Mouse (Mus musculus) embryonic facial prominence, embryonic 12.5 days (tissue): ENCODE results near the gene Ube2h. TPM values are rescaled to one million over a fixed set of nuclear protein-coding genes. Genes with fewer than 3 reads are reported as not detected.

ENCODE experiments used
- ATAC-seq: fragments of 200-750 bp; cut with Nextera tagmentation; 2 replicates; pipeline ENCODE4 v1.8.0; 2017; ENCODE audit not compliant: insufficient number of reproducible peaks, insufficient read depth, low FRiP score, low TSS enrichment
- H3K27ac ChIP-seq: fragments of 300-500 bp; sonication (generic); 2 replicates; pipeline ENCODE4 v1.5.1; 2016; ENCODE audit warnings: mild to moderate bottlenecking
- H3K27me3 ChIP-seq: fragments of 300-500 bp; sonication (generic); 2 replicates; pipeline ENCODE4 v1.6.1; 2016; ENCODE audit warnings: mild to moderate bottlenecking, moderate library complexity
- H3K36me3 ChIP-seq: fragments of 300-500 bp; sonication (generic); 2 replicates; pipeline ENCODE4 v1.6.1; 2016; ENCODE audit warnings: mild to moderate bottlenecking
- H3K4me1 ChIP-seq: fragments of 300-500 bp; sonication (generic); 2 replicates; pipeline ENCODE4 v1.6.1; 2016
- H3K4me2 ChIP-seq: fragments of 300-500 bp; sonication (generic); replicated peaks from 2 replicates; pipeline ENCODE4 v1.6.1; 2016; ENCODE audit warnings: mild to moderate bottlenecking, moderate library complexity
- H3K4me3 ChIP-seq: fragments of 300-500 bp; sonication (generic); 2 replicates; pipeline ENCODE4 v1.5.1; 2016; ENCODE audit warnings: mild to moderate bottlenecking
- H3K9ac ChIP-seq: fragments of 300-500 bp; sonication (generic); 2 replicates; pipeline ENCODE4 v1.6.1; 2016; ENCODE audit warnings: mild to moderate bottlenecking, moderate library complexity
- H3K9me3 ChIP-seq: fragments of 300-500 bp; sonication (generic); 2 replicates; pipeline ENCODE4 v1.6.1; 2016; ENCODE audit warnings: mild to moderate bottlenecking, moderate library complexity
- WGBS: fragments of 180-500 bp; shearing (Covaris S2); methylation state at CpG from one replicate; pipeline ENCODE4 v1.1.7; 2016; 5-methylcytosine and 5-hydroxymethylcytosine counted together
- polyA plus RNA-seq: library from polyadenylated mRNA; unstranded; fragments of >200 nt; fragmentation: Nextera tagmentation; extraction: Ambion mirVana; gene quantifications from 2 replicates; pipeline ENCODE4 v1.2.1, GENCODE M21; 2016

Gene Ube2h
- polyA plus RNA-seq, 1 experiment from 2014 or later, result 56.1 TPM

- H3K36me3 ChIP-seq, result peaks cover 11% of the 10 kb centered on the region; the same call in 1 of the 2 replicates
- H3K27ac ChIP-seq, result no peak overlapping the region
- WGBS, result 90% methylated on average over 7 of the region's 7 CpGs
- H3K4me3 ChIP-seq, result no peak overlapping the region
- no peak for ATAC-seq
- no peaks in the 10 kb centered on the region for H3K9me3 ChIP-seq
- H3K27me3 ChIP-seq, result no peaks in the 10 kb centered on the region
- no peak overlapping the region for H3K9ac ChIP-seq
- H3K4me2 ChIP-seq, result no peak overlapping the region
- no peaks in the 10 kb centered on the region for H3K4me1 ChIP-seq
These were observed 64.2 kb downstream of the Ube2h start for GRCm38 (mm10) chr6:30240105-30240504.

DNA sequence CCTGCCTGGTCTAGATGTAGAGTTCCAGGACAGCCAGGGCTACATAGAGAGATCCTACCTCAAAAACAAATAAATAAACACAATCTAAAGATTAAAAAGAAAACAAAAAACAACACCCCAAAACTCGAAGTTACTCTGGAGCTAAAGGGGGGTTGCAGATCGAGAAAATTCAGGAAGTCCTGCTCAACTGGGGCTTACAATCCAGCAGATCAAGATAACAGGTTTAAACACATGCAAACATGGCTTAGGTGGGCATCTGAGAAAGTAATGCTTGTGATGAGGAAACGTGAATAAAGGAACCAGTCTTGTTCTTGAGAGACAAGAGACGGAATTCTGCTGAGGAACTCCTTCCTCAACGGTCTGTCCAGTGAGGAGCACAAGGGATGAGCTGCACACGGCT, 65.1 kb downstream of the Ube2h start:
- Histone ChIP-seq H3K9ac (no peak overlapping the region), H3K4me1 (no peaks in the 10 kb centered on the region), H3K36me3 (peaks cover 13% of the 10 kb centered on the region; the same call in 1 of the 2 replicates), H3K9me3 (no peaks in the 10 kb centered on the region), H3K27me3 (no peaks in the 10 kb centered on the region), H3K4me3 (no peak overlapping the region), H3K27ac (no peak overlapping the region), H3K4me2 (no peak overlapping the region)
- ATAC-seq, result no peak
- 82% methylated on average over 6 of the region's 6 CpGs for WGBS

- Histone ChIP-seq H3K9me3 (no peaks in the 10 kb centered on the region), H3K9ac (no peak overlapping the region), H3K4me3 (no peak overlapping the region), H3K27me3 (no peaks in the 10 kb centered on the region), H3K4me1 (no peaks in the 10 kb centered on the region), H3K36me3 (peaks cover 18% of the 10 kb centered on the region), H3K27ac (no peak overlapping the region), H3K4me2 (no peak overlapping the region)
- ATAC-seq, result no peak
- WGBS, result 93% methylated on average over 2 of the region's 2 CpGs
These were observed 66.3 kb downstream of the Ube2h start for GRCm38 (mm10) chr6:30238079-30238478.

GRCm38 (mm10) chr6:30236564-30236963, 67.8 kb downstream of the Ube2h start:
- Histone ChIP-seq H3K27me3 (no peaks in the 10 kb centered on the region), H3K4me2 (no peak overlapping the region), H3K4me1 (no peaks in the 10 kb centered on the region), H3K9ac (no peak overlapping the region), H3K27ac (no peak overlapping the region), H3K9me3 (no peaks in the 10 kb centered on the region), H3K4me3 (no peak overlapping the region), H3K36me3 (peaks cover 27% of the 10 kb centered on the region)
- 94% methylated on average over 1 of the region's 1 CpGs for WGBS
- ATAC-seq, result no peak

DNA sequence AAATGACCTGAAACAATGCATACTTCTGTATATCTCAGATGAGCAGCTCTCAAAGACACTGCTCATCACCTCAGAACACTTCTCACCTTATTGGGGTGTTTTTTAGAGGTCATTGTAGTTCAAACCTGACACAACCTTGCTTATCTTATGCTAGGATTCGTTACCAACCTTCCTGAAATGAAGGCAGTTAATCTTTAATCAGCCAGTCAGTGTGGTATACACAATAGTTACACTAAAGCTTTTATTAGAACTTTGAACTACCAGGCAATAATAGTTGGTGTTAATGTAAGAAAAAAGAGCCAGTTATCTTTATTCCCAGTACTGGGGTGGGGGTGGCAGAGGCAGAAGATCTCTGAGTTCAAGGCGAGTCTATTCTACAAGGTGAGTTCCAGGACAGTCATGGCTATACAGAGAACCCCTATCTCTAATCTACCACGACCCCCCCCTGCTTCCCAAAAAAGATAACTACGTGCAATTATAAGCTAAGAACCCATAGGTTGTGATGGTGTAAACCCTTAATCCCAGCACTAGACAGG, 72.5 kb downstream of the Ube2h start:
- H3K27ac ChIP-seq, result no peak overlapping the region
- no peaks in the 10 kb centered on the region for H3K9me3 ChIP-seq
- H3K36me3 ChIP-seq, result peaks cover 20% of the 10 kb centered on the region
- no peak for ATAC-seq
- WGBS, result 90% methylated on average over 4 of the region's 4 CpGs
- H3K9ac ChIP-seq, result no peak overlapping the region
- H3K4me3 ChIP-seq, result no peak overlapping the region
- H3K27me3 ChIP-seq, result no peaks in the 10 kb centered on the region
- no peak overlapping the region for H3K4me2 ChIP-seq
- no peaks in the 10 kb centered on the region for H3K4me1 ChIP-seq

DNA sequence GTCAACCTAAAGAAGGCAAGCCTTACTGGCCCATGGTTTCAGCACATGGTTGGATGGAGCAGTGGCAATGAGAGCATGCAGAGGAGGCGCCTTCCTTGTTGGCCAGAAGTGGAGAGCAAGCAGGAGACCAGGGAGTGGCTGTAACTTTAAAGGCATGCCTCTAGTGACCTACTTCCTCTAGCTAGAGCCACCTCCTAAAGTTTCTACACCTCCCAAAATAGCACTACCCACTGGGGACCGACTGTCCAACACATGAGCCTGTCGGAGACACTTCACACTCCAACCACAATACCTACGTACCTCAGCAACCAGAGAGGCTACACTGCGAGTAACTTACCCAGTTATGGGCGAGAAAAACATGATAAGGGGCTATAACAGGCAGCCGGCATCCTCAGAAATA, 74.1 kb downstream of the Ube2h start:
- 85% methylated on average over 7 of the region's 7 CpGs for WGBS
- Histone ChIP-seq H3K9me3 (no peaks in the 10 kb centered on the region), H3K27ac (no peak overlapping the region), H3K4me2 (no peak overlapping the region), H3K9ac (no peak overlapping the region), H3K27me3 (no peaks in the 10 kb centered on the region), H3K4me3 (no peak overlapping the region), H3K4me1 (no peaks in the 10 kb centered on the region), H3K36me3 (peaks cover 28% of the 10 kb centered on the region)
- no peak for ATAC-seq

DNA sequence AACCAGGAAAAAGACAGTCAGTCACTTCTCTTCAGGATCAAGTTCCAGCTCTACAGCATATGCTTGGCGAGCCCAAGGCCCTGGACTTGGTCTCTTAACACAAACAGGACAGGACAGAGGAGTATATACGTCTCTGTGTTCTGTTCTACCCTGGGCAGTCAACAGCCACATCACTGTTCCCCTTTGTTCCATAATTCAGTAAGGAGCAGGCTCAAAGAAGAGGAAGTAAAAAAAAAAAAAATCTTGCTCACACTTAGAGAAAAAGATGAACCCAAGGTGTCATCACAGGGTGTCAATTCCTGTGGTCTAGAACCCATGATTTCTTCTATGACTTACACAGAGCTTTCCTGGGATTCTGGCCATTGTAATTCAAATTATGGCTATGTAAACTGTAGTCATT, 75.4 kb downstream of the Ube2h start:
- H3K27me3 ChIP-seq, result no peaks in the 10 kb centered on the region
- H3K4me1 ChIP-seq, result no peaks in the 10 kb centered on the region
- no peak overlapping the region for H3K4me3 ChIP-seq
- peaks cover 25% of the 10 kb centered on the region; the same call in 1 of the 2 replicates for H3K36me3 ChIP-seq
- ATAC-seq, result no peak
- no peak overlapping the region for H3K27ac ChIP-seq
- H3K9me3 ChIP-seq, result no peaks in the 10 kb centered on the region
- no peak overlapping the region for H3K4me2 ChIP-seq
- H3K9ac ChIP-seq, result no peak overlapping the region
- WGBS, result 83% methylated on average over 2 of the region's 2 CpGs

- ATAC-seq, result no peak
- peaks cover 20% of the 10 kb centered on the region; the same call in 1 of the 2 replicates for H3K36me3 ChIP-seq
- H3K4me1 ChIP-seq, result no peaks in the 10 kb centered on the region
- H3K27me3 ChIP-seq, result no peaks in the 10 kb centered on the region
- H3K27ac ChIP-seq, result no peak overlapping the region
- no peak overlapping the region for H3K4me2 ChIP-seq
- no peak overlapping the region for H3K4me3 ChIP-seq
- no peak overlapping the region for H3K9ac ChIP-seq
- no peaks in the 10 kb centered on the region for H3K9me3 ChIP-seq
- WGBS, result 65% methylated on average over 5 of the region's 5 CpGs
These were observed 76.0 kb downstream of the Ube2h start for GRCm38 (mm10) chr6:30228353-30228752.

- WGBS, result 73% methylated on average over 7 of the region's 7 CpGs
These were observed 77.2 kb downstream of the Ube2h start for GRCm38 (mm10) chr6:30226971-30227700.

GRCm38 (mm10) chr6:30224693-30225092, 79.6 kb downstream of the Ube2h start:
- 91% methylated on average over 1 of the region's 1 CpGs for WGBS

More at GRCm38 (mm10) chr6:30226971-30227700, 77.2 kb downstream of the Ube2h start:
- H3K4me1 ChIP-seq, result no peaks in the 10 kb centered on the region
- H3K27me3 ChIP-seq, result no peaks in the 10 kb centered on the region
- no peak overlapping the region for H3K9ac ChIP-seq
- no peak overlapping the region for H3K4me2 ChIP-seq
- H3K9me3 ChIP-seq, result no peaks in the 10 kb centered on the region
- H3K27ac ChIP-seq, result no peak overlapping the region
- H3K36me3 ChIP-seq, result peaks cover 16% of the 10 kb centered on the region; the same call in 1 of the 2 replicates
- no peak for ATAC-seq
- H3K4me3 ChIP-seq, result no peak overlapping the region

DNA sequence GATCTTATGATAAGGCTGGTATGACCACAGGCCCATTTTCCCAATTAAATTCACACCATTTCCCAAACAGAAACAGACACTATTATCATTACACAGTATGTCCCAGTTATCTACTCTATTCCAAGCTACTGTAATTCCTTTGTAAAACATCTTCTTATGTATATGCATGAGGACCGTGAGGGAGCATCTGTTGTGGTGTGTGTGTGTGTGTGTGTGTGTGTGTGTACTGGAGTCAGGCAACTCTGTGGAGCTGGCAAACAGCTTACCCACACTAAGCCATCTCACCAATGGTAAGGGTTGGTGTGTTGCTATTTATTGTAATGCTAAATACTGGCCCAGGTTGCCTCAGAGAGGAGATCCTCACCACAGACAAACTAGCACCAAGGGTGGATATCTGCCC, 82.0 kb downstream of the Ube2h start:
- no peak for ATAC-seq
- no peak overlapping the region for H3K9ac ChIP-seq
- no peak overlapping the region for H3K27ac ChIP-seq
- H3K4me1 ChIP-seq, result no peaks in the 10 kb centered on the region
- H3K36me3 ChIP-seq, result peaks cover 33% of the 10 kb centered on the region
- H3K4me3 ChIP-seq, result no peak overlapping the region
- no peaks in the 10 kb centered on the region for H3K27me3 ChIP-seq
- H3K4me2 ChIP-seq, result no peak overlapping the region
- H3K9me3 ChIP-seq, result no peaks in the 10 kb centered on the region
- 90% methylated on average over 1 of the region's 1 CpGs for WGBS

More at GRCm38 (mm10) chr6:30224693-30225092, 79.6 kb downstream of the Ube2h start:
- Histone ChIP-seq H3K9ac (no peak overlapping the region), H3K9me3 (no peaks in the 10 kb centered on the region), H3K4me1 (no peaks in the 10 kb centered on the region), H3K36me3 (peaks cover 20% of the 10 kb centered on the region), H3K4me3 (no peak overlapping the region), H3K27ac (no peak overlapping the region), H3K4me2 (no peak overlapping the region), H3K27me3 (no peaks in the 10 kb centered on the region)
- no peak for ATAC-seq

DNA sequence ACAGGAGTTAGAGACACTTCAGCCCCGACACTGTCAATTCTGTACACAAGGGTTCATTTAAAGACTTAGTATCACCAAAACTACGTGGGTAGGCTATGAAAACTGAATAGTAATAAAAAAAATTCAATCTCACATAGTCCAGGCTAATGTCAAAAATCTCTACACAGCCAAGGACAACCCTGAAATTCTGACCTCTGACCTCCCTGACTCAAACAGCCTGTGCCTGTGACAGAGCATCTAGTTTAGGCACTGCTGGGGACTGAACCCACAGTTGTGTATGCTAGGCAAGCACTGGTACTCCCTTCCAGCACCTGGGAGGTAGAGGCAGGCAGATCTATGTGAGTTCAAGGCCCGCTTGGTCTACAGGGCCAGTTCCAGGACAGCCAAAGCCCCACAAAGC, 86.8 kb downstream of the Ube2h start:
- no peak overlapping the region for H3K4me2 ChIP-seq
- no peak for ATAC-seq
- H3K27me3 ChIP-seq, result no peaks in the 10 kb centered on the region
- H3K9me3 ChIP-seq, result no peaks in the 10 kb centered on the region
- H3K4me1 ChIP-seq, result no peaks in the 10 kb centered on the region
- peaks cover 32% of the 10 kb centered on the region for H3K36me3 ChIP-seq
- H3K4me3 ChIP-seq, result no peak overlapping the region
- 88% methylated on average over 3 of the region's 3 CpGs for WGBS
- no peak overlapping the region for H3K27ac ChIP-seq
- no peak overlapping the region for H3K9ac ChIP-seq
